Mouse (Mus musculus) neural tube, embryonic 14.5 days (tissue): Measurements from ENCODE around the gene Misp. TPM values are rescaled to one million over a fixed set of nuclear protein-coding genes. Genes with fewer than 3 reads are reported as not detected.

Experiments used
- ATAC-seq: fragments of 200-750 bp; cut with Nextera tagmentation; 2 replicates; pipeline ENCODE4 v1.8.0; 2017; ENCODE audit warnings: low read depth, mild to moderate bottlenecking, moderate TSS enrichment, moderate library complexity
- H3K27ac ChIP-seq: fragments of 300-500 bp; sonication (generic); 2 replicates; pipeline ENCODE4 v1.5.1; 2014; ENCODE audit warnings: low read depth, mild to moderate bottlenecking, control low read depth, low read length, moderate library complexity, mixed read lengths
- H3K27me3 ChIP-seq: fragments of 300-500 bp; sonication (generic); 2 replicates; pipeline ENCODE4 v1.6.1; 2014; ENCODE audit warnings: low read length; ENCODE audit not compliant: control insufficient read depth, insufficient read depth
- H3K36me3 ChIP-seq: fragments of 300-500 bp; sonication (generic); 2 replicates; pipeline ENCODE4 v1.6.1; 2014; ENCODE audit warnings: low read length, mixed read lengths; ENCODE audit not compliant: control insufficient read depth, insufficient read depth
- H3K4me1 ChIP-seq: fragments of 300-500 bp; sonication (generic); 2 replicates; pipeline ENCODE4 v1.6.1; 2014; ENCODE audit warnings: low read length; ENCODE audit not compliant: control insufficient read depth, insufficient read depth
- H3K4me2 ChIP-seq: fragments of 300-500 bp; sonication (generic); 2 replicates; pipeline ENCODE4 v1.6.1; 2014; ENCODE audit warnings: mild to moderate bottlenecking, low read depth, low read length, control low read depth
- H3K4me3 ChIP-seq: fragments of 300-500 bp; sonication (generic); 2 replicates; pipeline ENCODE4 v1.5.1; 2014; ENCODE audit warnings: low read depth, low read length, control low read depth, mixed read lengths
- H3K9ac ChIP-seq: fragments of 300-500 bp; sonication (generic); replicated peaks from 2 replicates; pipeline ENCODE4 v1.6.1; 2014; ENCODE audit warnings: low read depth, mild to moderate bottlenecking, control low read depth, low read length, mixed read lengths
- H3K9me3 ChIP-seq: fragments of 300-500 bp; sonication (generic); 2 replicates; pipeline ENCODE4 v1.6.1; 2016; ENCODE audit warnings: low read length; ENCODE audit not compliant: control insufficient read depth
- WGBS: fragments of 180-500 bp; shearing (Covaris S2); extraction: QIAGEN DNeasy Blood & Tissue Kit; methylation state at CpG from one replicate; pipeline ENCODE4 v1.1.7; 2014; 5-methylcytosine and 5-hydroxymethylcytosine counted together
- polyA plus RNA-seq: library from polyadenylated mRNA; unstranded; fragments of >200 nt; fragmentation: Nextera tagmentation; extraction: Ambion mirVana; gene quantifications from 2 replicates; pipeline ENCODE4 v1.2.1, GENCODE M21; 2014

Gene Misp
- polyA plus RNA-seq, 1 experiment from 2014 or later, result 0.36 TPM

DNA sequence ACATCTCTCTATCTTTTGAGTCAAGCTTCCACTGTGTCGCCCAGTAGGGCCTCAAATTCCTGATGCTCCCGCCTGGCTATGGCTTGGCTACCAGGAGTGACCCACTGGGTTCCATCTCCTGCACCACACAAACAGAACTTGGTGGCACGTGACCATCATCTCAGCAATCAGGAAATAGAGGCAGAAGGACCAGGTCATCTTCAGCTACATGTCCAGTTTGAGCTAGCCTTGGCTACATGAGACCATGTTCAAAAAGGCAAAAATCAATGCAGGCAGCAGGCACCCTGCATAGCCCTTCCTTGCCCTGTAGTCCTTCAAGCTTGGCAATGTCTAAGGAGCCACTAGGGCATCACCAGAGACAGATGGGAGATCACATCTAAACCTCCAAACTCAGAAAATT is 19.3 kb downstream of the Misp start:
- H3K9ac ChIP-seq, result no peak overlapping the region
- H3K4me3 ChIP-seq, result no peak overlapping the region
- H3K27ac ChIP-seq, result peak overlapping the region; percentile 70
- H3K4me1 ChIP-seq, result peaks cover 15% of the 10 kb centered on the region
- WGBS, result 98% methylated on average over 3 of the region's 3 CpGs
- no peak; the same call in 1 of the 2 replicates for ATAC-seq
- H3K27me3 ChIP-seq, result no peaks in the 10 kb centered on the region
- no peaks in the 10 kb centered on the region for H3K36me3 ChIP-seq
- H3K4me2 ChIP-seq, result peak overlapping the region; percentile 61; the same call in 1 of the 2 replicates
- no peaks in the 10 kb centered on the region for H3K9me3 ChIP-seq

DNA sequence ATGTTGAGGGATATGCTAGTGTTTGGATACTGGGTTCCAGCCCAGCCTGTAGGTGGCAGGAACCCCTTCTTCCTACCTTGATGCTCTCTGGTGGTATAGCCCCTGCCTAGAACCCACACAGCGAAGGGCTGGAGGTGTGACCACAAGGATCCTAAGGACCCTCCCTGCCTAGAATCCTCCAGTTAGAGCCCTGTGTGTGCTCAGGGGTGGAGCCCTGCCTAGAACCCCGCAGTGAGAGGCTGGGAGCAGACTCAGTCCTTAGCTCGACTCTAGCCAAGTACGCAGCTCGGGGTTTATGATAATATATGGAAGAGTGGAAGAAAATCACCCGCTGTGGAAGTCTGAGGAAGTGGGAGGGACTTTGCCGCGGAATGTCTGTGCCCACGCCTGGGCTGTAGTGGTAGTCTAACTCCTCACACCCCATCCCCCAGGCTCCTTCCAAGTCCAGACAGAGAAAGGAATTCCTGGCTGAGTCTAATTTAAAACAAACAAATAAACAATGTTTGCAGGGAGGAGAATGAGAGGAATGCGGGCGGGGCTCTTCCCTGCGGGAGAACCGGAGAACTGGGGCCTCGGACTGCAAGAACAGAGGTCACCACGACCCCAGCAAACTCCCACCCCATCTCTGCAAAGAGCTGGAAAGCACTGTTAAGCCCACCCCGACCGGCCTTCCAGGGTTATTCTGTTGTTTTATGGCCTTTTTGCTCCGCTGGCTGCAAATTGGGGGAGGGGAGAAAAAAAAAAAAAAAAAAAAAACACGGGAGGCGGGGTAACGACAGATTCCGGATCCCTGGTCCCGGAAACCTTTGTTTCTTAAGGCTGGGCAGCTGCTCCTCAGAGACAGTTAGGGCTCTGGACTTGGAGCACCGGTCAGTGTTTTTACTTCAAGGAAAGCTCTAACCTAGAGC is 20.1 kb downstream of the Misp start:
- under 1% methylated on average over 24 of the region's 24 CpGs for WGBS
- peak; percentile 83 for ATAC-seq
- no peaks in the 10 kb centered on the region for H3K9me3 ChIP-seq
- peak overlapping the region; percentile 28 for H3K4me3 ChIP-seq
- H3K9ac ChIP-seq, result peak overlapping the region; percentile 46
- peaks cover 15% of the 10 kb centered on the region for H3K4me1 ChIP-seq
- H3K36me3 ChIP-seq, result no peaks in the 10 kb centered on the region
- H3K4me2 ChIP-seq, result peak overlapping the region; percentile 61
- H3K27ac ChIP-seq, result peak overlapping the region; percentile 70
- no peaks in the 10 kb centered on the region for H3K27me3 ChIP-seq

DNA sequence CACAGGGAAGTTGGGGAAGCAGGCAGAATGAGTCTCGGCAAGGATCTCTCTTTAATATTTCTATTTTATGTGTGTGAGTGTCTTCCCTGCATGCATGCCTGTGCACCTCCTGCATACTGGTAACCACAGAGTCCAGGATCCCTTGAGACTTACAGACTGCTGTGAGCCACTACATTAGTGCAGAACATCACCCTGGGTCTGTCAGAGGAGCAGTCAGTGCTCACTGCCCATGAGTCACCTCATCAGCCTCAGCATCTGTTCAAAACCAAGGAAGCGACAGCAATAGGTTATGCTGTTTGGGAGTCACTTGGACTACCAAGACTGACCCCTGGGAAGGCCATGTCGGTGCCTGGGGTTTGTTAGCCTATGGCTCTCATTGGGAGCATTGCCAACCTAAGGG is 21.5 kb downstream of the Misp start:
- Histone ChIP-seq H3K9ac (0 out of 2 replicates have a peak overlapping the region, but pooled peaks have one; percentile 4), H3K27ac (no peak overlapping the region), H3K4me3 (no peak overlapping the region), H3K9me3 (no peaks in the 10 kb centered on the region), H3K27me3 (no peaks in the 10 kb centered on the region), H3K4me2 (no peak overlapping the region), H3K4me1 (peaks cover 15% of the 10 kb centered on the region), H3K36me3 (no peaks in the 10 kb centered on the region)
- ATAC-seq, result no peak
- WGBS, result 67% methylated on average over 3 of the region's 3 CpGs

DNA sequence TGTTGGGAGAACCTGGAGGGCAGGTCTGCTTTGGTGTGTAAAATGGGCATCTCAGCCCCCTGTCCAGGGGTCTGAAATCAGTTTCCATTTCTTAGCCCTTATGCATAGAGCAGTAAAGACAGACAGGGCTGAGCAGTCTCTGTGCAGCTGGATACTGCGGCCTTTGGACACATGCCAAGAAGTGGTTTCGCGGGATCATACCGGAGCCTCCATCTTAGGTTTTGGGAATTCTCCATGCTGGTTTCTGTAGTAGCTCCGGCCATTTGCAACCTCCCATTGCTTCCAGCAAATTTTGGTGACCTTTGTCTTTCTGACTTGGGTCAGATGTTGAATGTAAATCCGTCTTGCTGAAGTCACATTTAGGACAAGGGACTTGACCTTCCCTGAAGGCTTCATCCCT is 22.7 kb downstream of the Misp start:
- no peak overlapping the region for H3K4me2 ChIP-seq
- H3K27me3 ChIP-seq, result no peaks in the 10 kb centered on the region
- WGBS, result 57% methylated on average over 6 of the region's 6 CpGs
- no peaks in the 10 kb centered on the region for H3K36me3 ChIP-seq
- no peak overlapping the region for H3K9ac ChIP-seq
- no peak overlapping the region for H3K27ac ChIP-seq
- H3K9me3 ChIP-seq, result no peaks in the 10 kb centered on the region
- peaks cover 15% of the 10 kb centered on the region for H3K4me1 ChIP-seq
- H3K4me3 ChIP-seq, result no peak overlapping the region
- no peak for ATAC-seq

DNA sequence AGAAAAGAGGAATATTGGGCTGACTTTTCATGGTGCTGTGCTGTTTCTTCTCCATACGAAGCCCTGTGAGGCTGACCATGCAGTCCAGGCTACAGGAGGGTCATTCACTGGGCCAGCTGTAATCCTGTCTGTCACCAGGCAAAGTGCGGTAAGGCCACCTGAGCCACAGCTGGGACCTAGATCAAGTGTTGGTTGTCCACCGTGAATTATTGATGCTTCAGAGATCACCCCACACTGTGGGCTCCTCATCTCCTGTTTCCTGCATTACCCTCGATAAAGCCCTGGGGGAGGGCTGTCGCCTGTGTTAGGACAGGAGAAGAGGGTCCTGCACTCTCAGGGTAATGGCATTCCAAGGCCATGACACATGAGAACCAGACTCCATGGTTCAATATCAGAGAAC is 25.8 kb downstream of the Misp start:
- WGBS, result 51% methylated on average over 5 of the region's 5 CpGs
- ATAC-seq, result no peak
- no peaks in the 10 kb centered on the region for H3K27me3 ChIP-seq
- no peaks in the 10 kb centered on the region for H3K9me3 ChIP-seq
- no peak overlapping the region for H3K9ac ChIP-seq
- H3K4me1 ChIP-seq, result peaks cover 10% of the 10 kb centered on the region
- H3K27ac ChIP-seq, result no peak overlapping the region
- no peak overlapping the region for H3K4me3 ChIP-seq
- no peaks in the 10 kb centered on the region for H3K36me3 ChIP-seq
- H3K4me2 ChIP-seq, result no peak overlapping the region

DNA sequence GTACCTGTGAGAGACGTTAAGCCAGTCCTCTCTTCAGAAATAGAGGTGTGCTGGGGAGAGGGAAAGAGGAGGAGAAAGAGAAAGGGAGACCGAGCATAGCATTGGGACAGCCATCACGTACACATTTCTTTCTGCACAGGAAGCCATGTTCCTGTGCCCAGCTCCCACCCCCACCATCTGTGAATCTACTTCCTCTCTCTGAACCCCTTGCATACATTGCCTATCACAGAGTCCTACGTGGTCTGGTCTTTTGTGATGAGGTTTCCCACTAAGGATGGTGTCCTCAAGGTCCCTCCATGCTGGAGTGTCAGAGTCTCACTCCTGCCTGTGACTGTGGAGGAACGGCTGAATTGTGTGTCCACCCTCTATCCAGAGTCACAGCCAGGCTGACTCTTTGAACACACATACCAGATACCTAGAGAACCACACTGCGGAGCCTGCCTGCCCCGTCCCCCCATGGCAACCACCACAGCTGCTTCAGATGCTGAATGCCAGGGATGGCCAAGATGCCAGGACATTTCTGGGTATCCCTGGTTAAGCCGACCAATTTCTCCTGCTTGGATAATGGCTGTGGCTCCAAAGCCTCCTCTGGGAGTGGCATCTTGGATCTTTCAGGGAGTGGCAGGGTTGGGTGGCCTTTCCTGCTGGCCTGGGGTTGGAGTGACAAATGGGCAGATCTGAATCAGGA is 29.3 kb downstream of the Misp start:
- WGBS, result 87% methylated on average over 8 of the region's 8 CpGs
- Histone ChIP-seq H3K4me1 (peaks cover 21% of the 10 kb centered on the region), H3K9me3 (no peaks in the 10 kb centered on the region), H3K4me3 (no peak overlapping the region), H3K9ac (no peak overlapping the region), H3K27ac (no peak overlapping the region), H3K4me2 (no peak overlapping the region), H3K36me3 (no peaks in the 10 kb centered on the region), H3K27me3 (no peaks in the 10 kb centered on the region)
- ATAC-seq, result no peak

DNA sequence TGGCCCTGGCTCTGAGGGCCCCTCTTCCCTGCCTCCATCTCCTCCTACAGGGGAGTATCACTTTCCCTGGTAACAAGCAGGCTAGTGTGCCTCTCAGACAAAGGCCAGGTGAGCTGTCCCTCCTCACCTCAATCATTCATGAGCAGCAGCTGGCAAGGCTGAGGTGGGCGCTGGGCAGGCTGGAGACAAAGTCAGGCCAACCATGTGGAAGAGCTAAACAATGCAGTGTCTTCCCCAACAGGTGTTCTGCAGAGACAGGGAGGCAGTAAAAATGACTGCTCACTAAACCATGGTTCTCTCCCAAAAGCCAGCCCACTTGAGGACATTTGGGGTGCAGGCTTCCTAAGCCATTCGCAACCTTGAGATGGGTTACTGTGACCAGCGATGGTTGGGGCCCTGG is 30.9 kb downstream of the Misp start:
- ATAC-seq, result no peak
- H3K9ac ChIP-seq, result no peak overlapping the region

DNA sequence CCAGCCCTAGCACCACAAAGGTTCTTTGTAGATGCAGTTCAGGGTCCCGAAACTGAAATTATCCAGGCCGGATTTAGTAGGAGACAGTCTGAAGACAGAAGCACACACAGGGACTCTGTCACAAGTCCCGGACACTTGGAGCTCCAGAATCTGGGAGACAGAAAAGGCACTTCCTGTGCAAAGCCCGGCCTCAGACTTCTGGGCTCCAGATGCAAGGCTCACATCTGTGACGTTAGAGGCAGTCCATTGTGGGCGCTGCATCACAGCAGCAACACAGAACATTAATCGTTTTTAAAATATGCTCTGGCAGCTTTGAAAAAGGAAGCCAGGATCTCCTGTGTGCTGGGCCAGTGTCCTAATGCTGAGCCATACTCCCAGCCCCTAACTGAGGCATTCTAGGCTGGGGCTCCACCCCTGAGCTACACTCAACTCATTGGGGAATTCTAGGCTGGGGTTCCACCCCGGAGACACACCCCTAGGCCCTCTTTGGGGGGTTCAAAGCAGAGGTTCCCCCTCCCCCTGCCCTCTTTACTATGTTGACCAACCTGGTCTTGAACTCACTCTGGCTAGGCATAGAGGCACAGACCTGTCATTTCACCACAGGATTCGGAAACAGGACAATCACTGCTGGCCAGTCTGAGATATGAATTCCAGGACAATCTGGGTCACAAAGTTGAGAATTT is 31.5 kb downstream of the Misp start:
- ATAC-seq, result no peak
- no peaks in the 10 kb centered on the region for H3K27me3 ChIP-seq
- H3K36me3 ChIP-seq, result peaks cover 3% of the 10 kb centered on the region; the same call in 1 of the 2 replicates
- H3K4me3 ChIP-seq, result no peak overlapping the region
- H3K9me3 ChIP-seq, result no peaks in the 10 kb centered on the region
- WGBS, result 54% methylated on average over 9 of the region's 9 CpGs
- H3K4me1 ChIP-seq, result peaks cover 39% of the 10 kb centered on the region
- peak overlapping the region; percentile 64 for H3K9ac ChIP-seq
- peak overlapping the region; percentile 99 for H3K27ac ChIP-seq
- peak overlapping the region; percentile 95 for H3K4me2 ChIP-seq

More for the DNA sequence above, 30.9 kb downstream of the Misp start:
- H3K4me3 ChIP-seq, result no peak overlapping the region
- 68% methylated on average over 3 of the region's 3 CpGs for WGBS
- peak overlapping the region; percentile 95; the same call in 1 of the 2 replicates for H3K4me2 ChIP-seq
- H3K4me1 ChIP-seq, result peaks cover 33% of the 10 kb centered on the region
- H3K9me3 ChIP-seq, result no peaks in the 10 kb centered on the region
- H3K36me3 ChIP-seq, result peaks cover 1% of the 10 kb centered on the region; the same call in 1 of the 2 replicates
- H3K27ac ChIP-seq, result peak overlapping the region; percentile 99
- no peaks in the 10 kb centered on the region for H3K27me3 ChIP-seq
